Mouse (Mus musculus) embryonic facial prominence, embryonic 13.5 days (tissue): ENCODE results near the gene Rngtt. TPM values are rescaled to one million over a fixed set of nuclear protein-coding genes. Genes with fewer than 3 reads are reported as not detected.

ENCODE experiments used
- ATAC-seq: fragments of 200-750 bp; cut with Nextera tagmentation; 2 replicates; pipeline ENCODE4 v1.8.0; 2017; ENCODE audit warnings: low read depth; ENCODE audit not compliant: insufficient number of reproducible peaks, insufficient read depth, low FRiP score, low TSS enrichment
- H3K27ac ChIP-seq: fragments of 300-500 bp; sonication (generic); 2 replicates; pipeline ENCODE4 v1.5.1; 2015; ENCODE audit warnings: moderate library complexity, mild to moderate bottlenecking, inconsistent platforms
- H3K27me3 ChIP-seq: fragments of 300-500 bp; sonication (generic); 2 replicates; pipeline ENCODE4 v1.6.1; 2015; ENCODE audit warnings: mild to moderate bottlenecking, inconsistent platforms
- H3K36me3 ChIP-seq: fragments of 300-500 bp; sonication (generic); 2 replicates; pipeline ENCODE4 v1.6.1; 2015; ENCODE audit warnings: mild to moderate bottlenecking, inconsistent platforms
- H3K4me1 ChIP-seq: fragments of 300-500 bp; sonication (generic); 2 replicates; pipeline ENCODE4 v1.6.1; 2015; ENCODE audit warnings: inconsistent platforms
- H3K4me2 ChIP-seq: fragments of 300-500 bp; sonication (generic); 2 replicates; pipeline ENCODE4 v1.6.1; 2015; ENCODE audit warnings: moderate library complexity, mild to moderate bottlenecking, inconsistent platforms
- H3K4me3 ChIP-seq: fragments of 300-500 bp; sonication (generic); 2 replicates; pipeline ENCODE4 v1.5.1; 2015; ENCODE audit warnings: mild to moderate bottlenecking, inconsistent platforms
- H3K9ac ChIP-seq: fragments of 300-500 bp; sonication (generic); 2 replicates; pipeline ENCODE4 v1.6.1; 2015; ENCODE audit warnings: mild to moderate bottlenecking, inconsistent platforms
- H3K9me3 ChIP-seq: fragments of 300-500 bp; sonication (generic); 2 replicates; pipeline ENCODE4 v1.6.1; 2016; ENCODE audit warnings: inconsistent platforms
- WGBS: fragments of 180-500 bp; shearing (Covaris S2); methylation state at CpG from one replicate; pipeline ENCODE4 v1.1.7; 2015; ENCODE audit warnings: mixed read lengths; 5-methylcytosine and 5-hydroxymethylcytosine counted together
- polyA plus RNA-seq: library from polyadenylated mRNA; unstranded; fragments of >200 nt; fragmentation: Nextera tagmentation; extraction: Ambion mirVana; gene quantifications from 2 replicates; pipeline ENCODE4 v1.2.1, GENCODE M21; 2015

Gene Rngtt
- polyA plus RNA-seq, 1 experiment from 2014 or later: 30.8 TPM

- H3K4me2 ChIP-seq: no peak overlapping the region
- no peak overlapping the region for H3K9ac ChIP-seq
- H3K4me3 ChIP-seq: no peak overlapping the region
- no peak for ATAC-seq
- H3K27me3 ChIP-seq: no peaks in the 10 kb centered on the region
- H3K27ac ChIP-seq: no peak overlapping the region
- no peaks in the 10 kb centered on the region for H3K4me1 ChIP-seq
- WGBS: 85% methylated on average over 1 of the region's 1 CpGs
- peaks cover 14% of the 10 kb centered on the region; the same call in 1 of the 2 replicates for H3K36me3 ChIP-seq
- H3K9me3 ChIP-seq: no peaks in the 10 kb centered on the region
Observed at GRCm38 (mm10) chr4:33464432-33464831, 154.3 kb downstream of the Rngtt start.

GRCm38 (mm10) chr4:33465871-33466270, 155.8 kb downstream of the Rngtt start:
- H3K36me3 ChIP-seq: peaks cover 14% of the 10 kb centered on the region; the same call in 1 of the 2 replicates
- H3K4me2 ChIP-seq: no peak overlapping the region
- ATAC-seq: no peak
- H3K4me3 ChIP-seq: no peak overlapping the region
- H3K9ac ChIP-seq: no peak overlapping the region
- H3K27me3 ChIP-seq: no peaks in the 10 kb centered on the region
- no peaks in the 10 kb centered on the region for H3K9me3 ChIP-seq
- no peaks in the 10 kb centered on the region for H3K4me1 ChIP-seq
- H3K27ac ChIP-seq: no peak overlapping the region
- 92% methylated on average over 3 of the region's 3 CpGs for WGBS

DNA sequence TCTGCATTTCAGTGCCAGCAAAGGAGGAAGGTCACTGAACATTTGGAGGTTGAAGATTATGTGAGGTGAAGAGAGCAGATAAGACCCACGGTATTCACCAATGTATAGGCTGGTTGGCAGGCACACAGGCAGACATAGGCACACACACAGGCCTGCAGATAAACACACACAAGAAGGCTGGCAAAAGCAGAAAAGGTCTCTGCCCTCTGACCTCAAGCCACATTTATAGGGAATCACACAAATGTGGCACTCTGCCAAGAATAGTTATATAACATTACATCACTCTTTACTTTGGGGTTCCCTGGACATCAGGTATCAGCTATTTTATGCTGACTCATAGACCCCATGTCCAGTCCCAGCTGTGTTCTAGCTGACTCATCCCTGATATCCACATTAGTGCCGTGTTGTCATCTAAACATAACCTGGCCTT, 156.9 kb downstream of the Rngtt start:
- peaks cover 13% of the 10 kb centered on the region; the same call in 1 of the 2 replicates for H3K36me3 ChIP-seq
- WGBS: 83% methylated on average over 2 of the region's 2 CpGs
- no peak overlapping the region for H3K27ac ChIP-seq
- no peak overlapping the region for H3K4me3 ChIP-seq
- H3K4me1 ChIP-seq: no peaks in the 10 kb centered on the region
- ATAC-seq: no peak
- no peaks in the 10 kb centered on the region for H3K9me3 ChIP-seq
- no peak overlapping the region for H3K4me2 ChIP-seq
- no peaks in the 10 kb centered on the region for H3K27me3 ChIP-seq
- H3K9ac ChIP-seq: no peak overlapping the region

DNA sequence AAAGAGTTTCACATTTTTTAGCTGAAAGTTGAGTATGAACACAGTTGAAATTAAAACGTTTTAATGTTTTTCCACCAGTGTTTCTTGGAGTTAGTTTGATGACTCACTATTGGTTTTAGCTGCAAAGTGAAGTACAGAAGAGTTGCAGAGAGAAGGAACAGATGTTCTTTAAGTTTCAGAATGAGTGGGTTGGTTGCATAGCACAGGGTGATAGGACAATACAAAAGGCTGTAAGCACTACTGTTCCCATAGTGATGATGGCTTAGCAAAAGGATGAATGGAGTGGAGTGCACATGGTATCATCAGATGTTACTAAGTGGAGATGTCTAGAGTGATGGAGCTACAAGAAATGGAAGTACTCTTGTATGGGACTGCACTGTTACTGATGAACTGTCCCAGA, 157.5 kb downstream of the Rngtt start:
- no peak for ATAC-seq
- Histone ChIP-seq H3K9ac (no peak overlapping the region), H3K4me2 (no peak overlapping the region), H3K4me3 (no peak overlapping the region), H3K27me3 (no peaks in the 10 kb centered on the region), H3K4me1 (no peaks in the 10 kb centered on the region), H3K27ac (no peak overlapping the region), H3K36me3 (peaks cover 7% of the 10 kb centered on the region; the same call in 1 of the 2 replicates), H3K9me3 (no peaks in the 10 kb centered on the region)
- 84% methylated on average over 1 of the region's 1 CpGs for WGBS

- H3K9ac ChIP-seq: no peak overlapping the region
- H3K4me3 ChIP-seq: no peak overlapping the region
- H3K4me2 ChIP-seq: no peak overlapping the region
- H3K4me1 ChIP-seq: no peaks in the 10 kb centered on the region
- H3K9me3 ChIP-seq: no peaks in the 10 kb centered on the region
- WGBS: 89% methylated on average over 3 of the region's 3 CpGs
- H3K27me3 ChIP-seq: no peaks in the 10 kb centered on the region
- no peak for ATAC-seq
- peaks cover 7% of the 10 kb centered on the region; the same call in 1 of the 2 replicates for H3K36me3 ChIP-seq
- H3K27ac ChIP-seq: no peak overlapping the region
Observed at GRCm38 (mm10) chr4:33468151-33468550, 158.0 kb downstream of the Rngtt start.

DNA sequence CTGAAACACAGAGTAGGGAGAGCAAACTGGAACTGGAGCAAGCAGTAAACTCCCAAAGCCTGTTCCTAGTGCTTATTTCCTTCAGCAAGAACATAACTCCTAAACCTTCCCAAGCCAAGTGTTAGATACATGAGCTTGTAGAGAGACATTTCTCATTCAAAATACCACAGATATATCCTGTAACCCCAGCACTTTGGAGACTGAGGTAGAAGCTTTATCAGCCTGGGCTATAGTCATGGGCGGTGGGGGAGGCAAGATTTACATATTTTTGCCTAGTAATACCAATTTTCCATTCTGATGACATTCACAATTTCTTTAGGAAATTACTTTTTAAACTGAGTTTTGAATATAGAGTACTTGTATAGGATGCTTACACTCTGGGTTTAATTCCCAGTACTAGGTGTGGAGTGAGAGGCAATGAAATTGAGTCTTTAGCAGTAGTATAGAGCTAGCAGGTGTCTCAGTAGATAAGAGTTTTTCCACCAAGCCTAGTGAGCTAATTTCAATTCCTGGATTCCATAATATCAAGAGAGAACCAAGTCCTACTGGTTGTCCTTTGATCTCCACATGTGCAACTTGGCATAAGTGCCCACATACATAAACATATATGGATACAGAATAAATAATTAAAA, 160.7 kb downstream of the Rngtt start:
- Histone ChIP-seq H3K4me2 (no peak overlapping the region), H3K4me1 (no peaks in the 10 kb centered on the region), H3K9me3 (no peaks in the 10 kb centered on the region), H3K27ac (no peak overlapping the region), H3K36me3 (no peaks in the 10 kb centered on the region), H3K27me3 (no peaks in the 10 kb centered on the region), H3K4me3 (no peak overlapping the region), H3K9ac (no peak overlapping the region)
- WGBS: 92% methylated on average over 1 of the region's 1 CpGs
- no peak for ATAC-seq

GRCm38 (mm10) chr4:33478011-33478785, 168.1 kb downstream of the Rngtt start:
- Histone ChIP-seq H3K36me3 (0 out of 2 replicates have a peak, but pooled peaks cover 5% of the 10 kb centered on the region), H3K4me3 (no peak overlapping the region), H3K4me2 (no peak overlapping the region), H3K27ac (no peak overlapping the region), H3K4me1 (0 out of 2 replicates have a peak, but pooled peaks cover 7% of the 10 kb centered on the region), H3K9me3 (no peaks in the 10 kb centered on the region), H3K9ac (no peak overlapping the region), H3K27me3 (no peaks in the 10 kb centered on the region)
- WGBS: 79% methylated on average over 8 of the region's 8 CpGs
- no peak for ATAC-seq

DNA sequence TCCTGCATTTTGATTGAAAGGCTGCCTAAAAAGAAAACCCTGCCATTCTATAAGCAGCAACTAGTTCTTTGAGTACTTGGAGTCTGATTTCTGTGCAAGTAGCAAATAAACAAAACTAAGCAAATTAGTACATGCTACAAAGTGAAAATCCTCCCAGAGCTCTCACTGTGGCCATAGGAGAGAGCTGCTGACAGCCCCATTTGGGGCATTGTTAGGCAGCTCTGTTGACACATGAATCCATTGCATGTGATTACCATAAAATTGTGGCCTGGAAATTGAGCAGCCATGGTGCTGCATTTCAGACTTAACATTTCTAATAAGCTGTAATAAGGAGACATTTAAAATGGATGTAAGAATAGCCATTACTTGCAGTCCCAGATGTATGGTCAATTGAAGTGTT, 171.6 kb downstream of the Rngtt start:
- no peak overlapping the region for H3K27ac ChIP-seq
- no peak overlapping the region for H3K4me2 ChIP-seq
- H3K27me3 ChIP-seq: no peaks in the 10 kb centered on the region
- 0 out of 2 replicates have a peak, but pooled peaks cover 5% of the 10 kb centered on the region for H3K36me3 ChIP-seq
- no peak overlapping the region for H3K9ac ChIP-seq
- ATAC-seq: no peak
- H3K9me3 ChIP-seq: no peaks in the 10 kb centered on the region
- H3K4me3 ChIP-seq: no peak overlapping the region
- 0 out of 2 replicates have a peak, but pooled peaks cover 7% of the 10 kb centered on the region for H3K4me1 ChIP-seq

DNA sequence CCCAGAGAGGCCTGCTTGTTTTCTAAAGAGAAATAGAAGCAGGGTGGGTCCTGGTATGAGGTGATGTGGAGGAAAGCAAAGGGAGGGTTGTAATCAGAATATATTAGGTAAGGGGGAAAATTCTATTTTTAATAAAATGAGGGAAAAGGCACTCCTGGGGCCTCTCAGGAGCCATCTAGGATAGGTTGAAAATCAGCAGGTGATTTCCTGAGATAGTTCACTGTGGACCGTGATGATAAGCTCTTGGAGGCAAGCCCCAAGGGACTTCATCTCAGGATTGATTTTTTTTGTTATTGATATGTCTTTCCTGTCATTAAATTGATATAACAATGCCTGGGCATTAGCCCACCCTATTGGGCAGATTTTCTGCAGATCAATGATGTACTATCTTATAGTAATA, 175.9 kb downstream of the Rngtt start:
- Histone ChIP-seq H3K27ac (no peak overlapping the region), H3K4me2 (no peak overlapping the region), H3K4me1 (no peaks in the 10 kb centered on the region), H3K9ac (no peak overlapping the region), H3K9me3 (no peaks in the 10 kb centered on the region), H3K4me3 (no peak overlapping the region), H3K36me3 (no peaks in the 10 kb centered on the region), H3K27me3 (no peaks in the 10 kb centered on the region)
- WGBS: 80% methylated on average over 1 of the region's 1 CpGs
- ATAC-seq: no peak

DNA sequence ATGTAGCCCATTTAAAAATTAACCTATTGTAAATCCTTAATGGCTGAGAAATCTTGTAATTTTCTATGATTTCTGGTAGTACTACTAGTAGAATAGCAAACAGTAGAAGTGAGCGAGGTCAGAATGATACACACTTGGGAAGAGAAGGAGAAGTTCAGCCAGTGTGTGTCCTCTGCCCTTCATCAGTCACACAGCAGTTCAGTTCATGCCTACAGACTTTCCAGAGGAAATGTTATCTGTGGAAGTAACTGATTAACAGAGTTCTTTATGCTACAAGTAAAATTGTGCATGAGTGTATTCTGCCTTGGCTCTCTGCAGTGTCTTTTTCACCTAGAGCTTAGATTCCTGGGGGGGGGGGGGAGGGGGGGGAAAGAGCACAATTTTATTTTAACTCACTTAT, 181.0 kb downstream of the Rngtt start:
- Histone ChIP-seq H3K9ac (no peak overlapping the region), H3K4me3 (no peak overlapping the region), H3K4me2 (no peak overlapping the region), H3K9me3 (no peaks in the 10 kb centered on the region), H3K4me1 (no peaks in the 10 kb centered on the region), H3K27me3 (no peaks in the 10 kb centered on the region), H3K36me3 (peaks cover 3% of the 10 kb centered on the region; the same call in 1 of the 2 replicates), H3K27ac (no peak overlapping the region)
- no peak for ATAC-seq
- WGBS: 93% methylated on average over 1 of the region's 1 CpGs

- H3K27ac ChIP-seq: no peak overlapping the region
- no peak overlapping the region for H3K4me3 ChIP-seq
- no peak overlapping the region for H3K4me2 ChIP-seq
- no peak for ATAC-seq
- no peaks in the 10 kb centered on the region for H3K4me1 ChIP-seq
- H3K9me3 ChIP-seq: no peaks in the 10 kb centered on the region
- peaks cover 3% of the 10 kb centered on the region; the same call in 1 of the 2 replicates for H3K36me3 ChIP-seq
- H3K27me3 ChIP-seq: no peaks in the 10 kb centered on the region
- whole genome bisulfite sequencing: 100% methylated on average over 2 of the region's 2 CpGs
- H3K9ac ChIP-seq: no peak overlapping the region
Observed at GRCm38 (mm10) chr4:33494377-33494776, 184.3 kb downstream of the Rngtt start.

- Histone ChIP-seq H3K9me3 (no peaks in the 10 kb centered on the region), H3K4me1 (no peaks in the 10 kb centered on the region), H3K27ac (no peak overlapping the region), H3K4me2 (no peak overlapping the region), H3K9ac (no peak overlapping the region), H3K27me3 (no peaks in the 10 kb centered on the region), H3K36me3 (peaks cover 11% of the 10 kb centered on the region), H3K4me3 (no peak overlapping the region)
- ATAC-seq: no peak
- WGBS: 71% methylated on average over 2 of the region's 2 CpGs
Observed at GRCm38 (mm10) chr4:33496985-33497384, 186.9 kb downstream of the Rngtt start.
